Mouse (Mus musculus) splenic B cell, adult 2 months (primary cell): ENCODE measurements at regions not wholly inside any gene's neighbourhood (a gene's known extent, or its start where the extent isn't known, plus 50 kb on each side); places are given as distances from the start of the nearest gene placed in this dataset.

ENCODE experiments used
- DNase-seq: peaks from one replicate; pipeline ENCODE4 v3.0.0-alpha.2; 2011; ENCODE audit warnings: low read depth, low spot score
- H3K27me3 ChIP-seq: 2 replicates; pipeline ENCODE4 v1.6.1; 2012; ENCODE audit warnings: mild to moderate bottlenecking, low read length, moderate library complexity, mixed read lengths; ENCODE audit not compliant: control insufficient read depth, poor library complexity, insufficient read depth, severe bottlenecking
- H3K36me3 ChIP-seq: 2 replicates; pipeline ENCODE4 v1.6.1; 2012; ENCODE audit warnings: mild to moderate bottlenecking, low read length, moderate library complexity, mixed read lengths; ENCODE audit not compliant: control insufficient read depth, poor library complexity, insufficient read depth, severe bottlenecking

- H3K27me3 ChIP-seq = no peaks in the 10 kb centered on the region
- no peak for DNase-seq
These were observed 143.4 kb upstream of the Lmo4 start for GRCm38 (mm10) chr3:144348431-144348830.

DNA sequence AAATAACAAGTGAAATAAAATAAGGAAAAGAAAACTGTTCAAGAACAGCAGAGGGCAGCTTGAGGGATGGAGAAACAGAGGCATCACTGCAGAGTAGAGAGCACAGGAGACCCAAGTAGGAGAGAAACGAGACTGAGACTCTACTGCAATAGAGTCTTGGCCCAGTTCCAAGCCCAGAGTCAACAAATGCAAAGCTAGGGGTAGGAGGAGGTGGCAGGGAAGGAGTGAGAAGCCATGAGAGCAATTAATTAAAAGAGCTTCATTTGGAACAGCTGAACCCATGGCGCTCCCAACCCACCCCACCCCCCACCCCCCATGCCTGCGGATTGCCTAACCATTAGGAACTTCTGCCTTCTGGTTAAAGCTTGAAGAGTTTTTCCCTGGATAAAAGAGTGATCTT lies 130.2 kb upstream of the Lmo4 start:
- Histone ChIP-seq H3K36me3 (no peaks in the 10 kb centered on the region), H3K27me3 (no peaks in the 10 kb centered on the region)
- DNase-seq = no peak

More at GRCm38 (mm10) chr3:144348431-144348830, 143.4 kb upstream of the Lmo4 start:
- no peaks in the 10 kb centered on the region for H3K36me3 ChIP-seq

- no peak for DNase-seq
- H3K27me3 ChIP-seq = no peaks in the 10 kb centered on the region
- H3K36me3 ChIP-seq = no peaks in the 10 kb centered on the region
These were observed 129.2 kb upstream of the Lmo4 start for GRCm38 (mm10) chr3:144334201-144334600.

- Histone ChIP-seq H3K36me3 (no peaks in the 10 kb centered on the region), H3K27me3 (no peaks in the 10 kb centered on the region)
- DNase-seq = no peak
These were observed 127.3 kb upstream of the Lmo4 start for GRCm38 (mm10) chr3:144332353-144332752.

DNA sequence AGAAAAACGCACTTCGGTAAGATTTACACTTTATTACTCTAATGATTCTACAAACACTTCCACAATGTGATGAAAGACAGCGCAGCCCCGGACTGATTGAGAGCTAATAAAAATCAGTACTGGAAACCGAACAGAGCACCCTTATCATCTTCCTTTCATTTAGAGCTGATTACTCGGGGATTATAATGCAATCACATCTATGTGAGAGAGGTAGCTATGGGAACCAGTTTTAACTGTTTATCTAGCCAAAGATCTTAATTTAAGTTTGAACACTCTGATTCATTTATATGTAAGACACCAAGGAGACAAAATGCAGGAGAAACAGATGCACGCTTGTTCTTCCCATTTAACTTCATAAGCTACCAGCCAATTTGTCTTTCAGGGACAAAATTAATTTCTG lies 124.1 kb upstream of the Lmo4 start:
- Histone ChIP-seq H3K36me3 (no peaks in the 10 kb centered on the region), H3K27me3 (no peaks in the 10 kb centered on the region)
- no peak for DNase-seq

DNA sequence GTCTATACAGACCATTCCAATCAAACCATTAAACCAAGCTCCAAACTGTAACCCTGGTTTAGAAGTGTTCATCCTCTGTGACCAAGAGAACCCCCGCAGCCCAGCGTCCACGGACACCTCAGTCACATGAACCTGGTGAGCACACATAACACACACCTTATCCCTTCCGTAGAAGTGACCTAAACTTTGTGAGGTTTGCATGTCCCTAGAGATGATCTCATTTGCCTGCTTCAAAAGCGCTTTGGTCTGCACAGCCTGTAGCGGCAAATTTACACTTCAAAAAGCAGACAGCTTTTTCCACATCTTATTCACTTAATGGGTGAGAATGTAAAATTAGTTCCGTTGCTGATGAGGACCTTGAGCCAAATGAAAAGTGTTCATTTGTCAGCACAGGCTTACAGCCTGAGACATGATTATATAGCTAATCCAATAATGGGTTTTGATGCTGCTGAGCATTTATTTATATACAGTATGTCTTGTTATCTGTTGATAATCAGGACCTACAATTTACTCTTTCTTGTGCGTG lies 122.3 kb upstream of the Lmo4 start:
- Histone ChIP-seq H3K36me3 (no peaks in the 10 kb centered on the region), H3K27me3 (no peaks in the 10 kb centered on the region)
- DNase-seq = no peak

DNA sequence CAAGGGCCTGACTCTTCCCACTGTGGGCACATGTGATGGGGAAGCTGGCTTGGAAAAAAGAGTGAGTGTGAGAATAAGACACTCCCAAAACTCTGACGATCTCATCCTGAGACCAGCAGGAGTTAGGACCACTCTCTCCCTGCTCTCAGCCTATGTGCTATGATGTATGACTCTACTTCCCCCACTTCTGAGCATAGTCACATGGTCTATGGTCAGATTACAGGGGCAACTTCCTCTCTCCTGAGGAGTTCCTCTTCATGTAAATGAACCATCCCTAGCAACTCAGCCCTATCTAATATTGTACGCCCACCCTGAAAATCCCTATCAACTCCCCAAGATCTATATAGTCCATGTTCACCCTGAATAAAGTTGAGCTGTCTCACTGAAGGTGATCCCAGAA lies 120.0 kb upstream of the Lmo4 start:
- Histone ChIP-seq H3K27me3 (no peaks in the 10 kb centered on the region), H3K36me3 (no peaks in the 10 kb centered on the region)
- no peak for DNase-seq

GRCm38 (mm10) chr3:144323524-144323923 lies 118.5 kb upstream of the Lmo4 start:
- no peak for DNase-seq
- H3K27me3 ChIP-seq = no peaks in the 10 kb centered on the region
- no peaks in the 10 kb centered on the region for H3K36me3 ChIP-seq

GRCm38 (mm10) chr3:144319468-144320205 lies 114.6 kb upstream of the Lmo4 start:
- DNase-seq = no peak
- no peaks in the 10 kb centered on the region for H3K27me3 ChIP-seq
- no peaks in the 10 kb centered on the region for H3K36me3 ChIP-seq

GRCm38 (mm10) chr3:144318761-144319467 lies 113.9 kb upstream of the Lmo4 start:
- H3K27me3 ChIP-seq = no peaks in the 10 kb centered on the region
- no peak for DNase-seq

GRCm38 (mm10) chr3:144310748-144311147 lies 105.7 kb upstream of the Lmo4 start:
- no peaks in the 10 kb centered on the region for H3K27me3 ChIP-seq
- DNase-seq = no peak

More at GRCm38 (mm10) chr3:144318761-144319467, 113.9 kb upstream of the Lmo4 start:
- no peaks in the 10 kb centered on the region for H3K36me3 ChIP-seq

GRCm38 (mm10) chr3:144308616-144309015 lies 103.6 kb upstream of the Lmo4 start:
- no peaks in the 10 kb centered on the region for H3K27me3 ChIP-seq
- no peak for DNase-seq
- H3K36me3 ChIP-seq = no peaks in the 10 kb centered on the region

More at GRCm38 (mm10) chr3:144310748-144311147, 105.7 kb upstream of the Lmo4 start:
- no peaks in the 10 kb centered on the region for H3K36me3 ChIP-seq

DNA sequence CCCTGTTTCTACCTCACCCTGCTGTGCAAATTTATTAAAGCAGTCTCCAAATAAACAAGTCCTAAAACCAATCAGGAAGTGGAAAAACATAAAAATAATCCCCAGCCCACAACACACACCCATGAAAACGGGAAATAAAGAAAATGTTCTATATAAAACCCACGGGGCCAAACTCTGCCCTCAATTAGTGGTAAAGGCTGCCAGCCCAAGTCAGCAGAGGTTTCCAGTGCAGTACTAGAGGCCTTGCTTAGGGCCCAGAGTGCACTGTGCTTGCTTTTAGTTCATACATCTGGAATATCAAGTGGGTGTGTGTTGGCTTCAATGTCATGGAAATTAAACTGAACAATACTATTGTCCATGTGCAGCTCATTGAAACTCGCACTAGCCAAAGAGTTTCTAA lies 102.5 kb upstream of the Lmo4 start:
- H3K36me3 ChIP-seq = no peaks in the 10 kb centered on the region
- no peaks in the 10 kb centered on the region for H3K27me3 ChIP-seq

GRCm38 (mm10) chr3:144305456-144305855 lies 100.4 kb upstream of the Lmo4 start:
- no peaks in the 10 kb centered on the region for H3K36me3 ChIP-seq
- DNase-seq = no peak
- no peaks in the 10 kb centered on the region for H3K27me3 ChIP-seq

More for the DNA sequence above, 102.5 kb upstream of the Lmo4 start:
- DNase-seq = no peak

DNA sequence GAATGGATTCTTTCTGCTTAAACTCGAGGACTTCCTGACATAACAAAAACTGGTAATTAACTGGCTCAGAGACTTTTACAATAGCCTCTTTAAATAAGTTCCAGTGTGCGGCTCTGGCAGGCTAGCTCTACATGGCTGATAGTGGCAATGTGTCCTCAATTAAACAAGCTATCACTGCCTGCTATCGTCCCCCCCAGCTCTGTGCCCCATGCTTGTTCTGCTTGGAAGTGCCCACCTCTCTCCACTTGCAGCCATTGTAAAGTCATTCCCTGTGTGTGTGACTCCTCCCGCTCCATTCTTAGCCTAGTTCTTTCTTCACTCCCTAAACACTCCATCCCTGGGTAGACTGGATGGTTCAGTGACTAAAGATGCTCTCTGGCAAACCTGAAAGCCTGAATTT lies 99.9 kb upstream of the Lmo4 start:
- H3K36me3 ChIP-seq = no peaks in the 10 kb centered on the region
- no peaks in the 10 kb centered on the region for H3K27me3 ChIP-seq
- no peak for DNase-seq
